Mouse (Mus musculus) spleen, adult 12 weeks (tissue): ENCODE data around the gene Zdhhc14.
A peak's percentile ranks its signal among the peaks of the same experiment; 100 is the strongest.

ENCODE experiments used
- DNase-seq: peaks from one replicate; pipeline ENCODE4 v3.0.0; 2022; ENCODE audit warnings: low spot score

The Zdhhc14 gene

GRCm38 (mm10) chr17:5491801-5492745, at the start of gene Zdhhc14:
TSS of gene Zdhhc14 (plus strand) at chr17:5492557.
- DNase-seq, result peak; percentile 95

- DNase-seq, result no peak
These were observed 49.1 kb upstream of the Zdhhc14 start for GRCm38 (mm10) chr17:5443260-5443659.

GRCm38 (mm10) chr17:5443751-5444150, 48.6 kb upstream of the Zdhhc14 start:
- DNase-seq, result no peak

- DNase-seq, result no peak
These were observed 38.7 kb upstream of the Zdhhc14 start for GRCm38 (mm10) chr17:5453657-5454056.

GRCm38 (mm10) chr17:5463912-5464311, 28.4 kb upstream of the Zdhhc14 start:
- DNase-seq, result no peak

- no peak for DNase-seq
These were observed 25.6 kb upstream of the Zdhhc14 start for GRCm38 (mm10) chr17:5466736-5467135.

GRCm38 (mm10) chr17:5467177-5467576, 25.2 kb upstream of the Zdhhc14 start:
- DNase-seq, result no peak

GRCm38 (mm10) chr17:5472268-5472667, 20.1 kb upstream of the Zdhhc14 start:
- no peak for DNase-seq

GRCm38 (mm10) chr17:5475960-5476725, 16.2 kb upstream of the Zdhhc14 start:
- DNase-seq, result no peak

GRCm38 (mm10) chr17:5483456-5483855, 8.9 kb upstream of the Zdhhc14 start:
- no peak for DNase-seq

- peak; percentile 37 for DNase-seq
These were observed 7.7 kb upstream of the Zdhhc14 start for GRCm38 (mm10) chr17:5484663-5485062.

GRCm38 (mm10) chr17:5488156-5488555, 4.2 kb upstream of the Zdhhc14 start:
- no peak for DNase-seq

- DNase-seq, result no peak
These were observed 2.0 kb upstream of the Zdhhc14 start for GRCm38 (mm10) chr17:5490351-5490750.

- DNase-seq, result peak; percentile 79
These were observed 1.1 kb upstream of the Zdhhc14 start for GRCm38 (mm10) chr17:5491031-5491800.

GRCm38 (mm10) chr17:5492746-5493160, 396 bp downstream of the Zdhhc14 start:
- no peak for DNase-seq

- DNase-seq, result no peak
These were observed 909 bp downstream of the Zdhhc14 start for GRCm38 (mm10) chr17:5493161-5493771.

- peak; percentile 52 for DNase-seq
These were observed 1.5 kb downstream of the Zdhhc14 start for GRCm38 (mm10) chr17:5493809-5494208.

- DNase-seq, result no peak
These were observed 2.5 kb downstream of the Zdhhc14 start for GRCm38 (mm10) chr17:5494832-5495231.

GRCm38 (mm10) chr17:5497695-5498094, 5.3 kb downstream of the Zdhhc14 start:
- DNase-seq, result no peak

GRCm38 (mm10) chr17:5498996-5499395, 6.6 kb downstream of the Zdhhc14 start:
- DNase-seq, result no peak

GRCm38 (mm10) chr17:5503981-5504760, 11.8 kb downstream of the Zdhhc14 start:
- DNase-seq, result no peak
